Mouse (Mus musculus) CH12.LX (cell line): Measurements from ENCODE around the gene Kif1bp. TPM values are rescaled to one million over a fixed set of nuclear protein-coding genes. Genes with fewer than 3 reads are reported as not detected.
"Not testable (repeated sequence)": the region's sequence is repeated elsewhere in the genome, so short reads cannot be mapped to it uniquely, and the experiment has no call there.

Source experiments
- DNase-seq: peaks from one replicate; pipeline ENCODE4 v3.0.0-alpha.2; 2013; ENCODE audit errors: extremely low read depth
- H3K27ac ChIP-seq: 2 replicates; pipeline ENCODE4 v1.5.1; 2012; ENCODE audit warnings: low read depth, mild to moderate bottlenecking, control low read depth, moderate library complexity; ENCODE audit not compliant: insufficient read depth
- H3K27me3 ChIP-seq: replicated peaks from 2 replicates; pipeline ENCODE3; 2012; ENCODE audit warnings: inconsistent platforms
- H3K36me3 ChIP-seq, 2 experiments: replicated peaks in 1 of 2; 2 replicates each; pipeline versions ENCODE3 to v1.6.1; 2012; ENCODE audit warnings: inconsistent platforms in 1 of 2, low read length in 1 of 2, mild to moderate bottlenecking in 1 of 2, mixed read lengths in 1 of 2, moderate library complexity in 1 of 2; ENCODE audit not compliant: control insufficient read depth in 1 of 2, insufficient read depth in 1 of 2
- H3K4me1 ChIP-seq, 2 experiments: 2 replicates each; pipeline ENCODE4 v1.6.1; 2012; ENCODE audit warnings: inconsistent platforms in 1 of 2, moderate library complexity in 1 of 2; ENCODE audit not compliant: insufficient read depth in 2 of 2, control insufficient read depth in 1 of 2
- H3K4me2 ChIP-seq: 2 replicates; pipeline ENCODE4 v1.6.1; 2012; ENCODE audit warnings: low read depth, mild to moderate bottlenecking, control low read depth; ENCODE audit not compliant: poor library complexity, insufficient read depth, severe bottlenecking
- H3K4me3 ChIP-seq, 3 experiments: fragments of 150-350 bp in 1 of 3; sonication (generic) in 1 of 3; replicated peaks in 1 of 3; 2 replicates each; pipeline versions ENCODE3 to v1.5.1; 2011 to 2012; ENCODE audit warnings: low read depth in 2 of 3, low read length in 2 of 3, mild to moderate bottlenecking in 2 of 3, moderate library complexity in 2 of 3, control low read depth in 1 of 3, improper control_type of control experiment in 1 of 3, inconsistent platforms in 1 of 3, mixed read lengths in 1 of 3; ENCODE audit not compliant: poor library complexity in 1 of 3
- H3K79me2 ChIP-seq: replicated peaks from 2 replicates; pipeline ENCODE4 v1.6.1; 2012; ENCODE audit warnings: mild to moderate bottlenecking, moderate library complexity; ENCODE audit not compliant: control insufficient read depth, poor library complexity, insufficient read depth, severe bottlenecking; ENCODE audit errors: extremely low read depth
- H3K9ac ChIP-seq: 2 replicates; pipeline ENCODE4 v1.6.1; 2012; ENCODE audit warnings: low read depth, mild to moderate bottlenecking, control low read depth, moderate library complexity; ENCODE audit not compliant: insufficient read depth
- H3K9me3 ChIP-seq: replicated peaks from 2 replicates; pipeline ENCODE3; 2012; ENCODE audit warnings: low read length, inconsistent platforms, mixed read lengths
- CHD2 ChIP-seq: IDR thresholded peaks from 2 replicates; pipeline ENCODE4 v1.6.1; 2011; ENCODE audit warnings: low read length, improper control_type of control experiment
- EP300 ChIP-seq: IDR thresholded peaks from 2 replicates; pipeline ENCODE4 v1.6.1; 2011; ENCODE audit warnings: low read length, improper control_type of control experiment
- ETS1 ChIP-seq: conservative IDR thresholded peaks from 2 replicates; pipeline ENCODE4 v1.6.1; 2012; ENCODE audit warnings: low read depth, mild to moderate bottlenecking, inconsistent platforms, low read length, improper control_type of control experiment, moderate library complexity
- GABPA ChIP-seq: IDR thresholded peaks from 2 replicates; pipeline ENCODE4 v1.6.1; 2012; ENCODE audit warnings: low read depth, low read length, improper control_type of control experiment, inconsistent platforms; ENCODE audit not compliant: insufficient replicate concordance
- JUND ChIP-seq: conservative IDR thresholded peaks from 2 replicates; pipeline ENCODE4 v1.6.1; 2011; ENCODE audit warnings: low read depth, low read length, improper control_type of control experiment
- KAT2A ChIP-seq: IDR thresholded peaks from 2 replicates; pipeline ENCODE4 v1.6.1; 2012; ENCODE audit warnings: low read length, improper control_type of control experiment, inconsistent platforms; ENCODE audit not compliant: insufficient replicate concordance
- MAFK ChIP-seq: IDR thresholded peaks from 2 replicates; pipeline ENCODE4 v1.6.1; 2011; ENCODE audit warnings: low read length, improper control_type of control experiment; ENCODE audit not compliant: insufficient replicate concordance
- MAX ChIP-seq: IDR thresholded peaks from 2 replicates; pipeline ENCODE4 v1.6.1; 2011; ENCODE audit warnings: low read length, improper control_type of control experiment
- MAZ ChIP-seq: IDR thresholded peaks from 2 replicates; pipeline ENCODE4 v1.6.1; 2012; ENCODE audit warnings: low read depth, mild to moderate bottlenecking, inconsistent platforms, low read length, improper control_type of control experiment, moderate library complexity
- MEF2A ChIP-seq: IDR thresholded peaks from 2 replicates; pipeline ENCODE4 v1.6.1; 2014; ENCODE audit warnings: low read depth, mild to moderate bottlenecking, inconsistent platforms, low read length, improper control_type of control experiment, borderline replicate concordance
- MXI1 ChIP-seq: IDR thresholded peaks from 2 replicates; pipeline ENCODE4 v1.6.1; 2011; ENCODE audit warnings: mild to moderate bottlenecking, low read depth, low read length, improper control_type of control experiment
- MYC ChIP-seq: IDR thresholded peaks from 2 replicates; pipeline ENCODE4 v1.6.1; 2011; ENCODE audit warnings: low read depth, mild to moderate bottlenecking, improper control_type of control experiment, low read length
- NRF1 ChIP-seq: IDR thresholded peaks from 2 replicates; pipeline ENCODE4 v1.6.1; 2014; ENCODE audit warnings: low read depth, mild to moderate bottlenecking, inconsistent platforms, low read length, improper control_type of control experiment, moderate library complexity
- POLR2A ChIP-seq: IDR thresholded peaks from 2 replicates; pipeline ENCODE4 v1.6.1; 2011; ENCODE audit warnings: low read depth, mild to moderate bottlenecking, improper control_type of control experiment, low read length
- RAD21 ChIP-seq: IDR thresholded peaks from 2 replicates; pipeline ENCODE4 v1.6.1; 2011; ENCODE audit warnings: low read depth, mild to moderate bottlenecking, low read length, improper control_type of control experiment, moderate library complexity
- RCOR1 ChIP-seq: conservative IDR thresholded peaks from 2 replicates; pipeline ENCODE4 v1.6.1; 2012; ENCODE audit warnings: low read depth, mild to moderate bottlenecking, inconsistent platforms, low read length, improper control_type of control experiment
- SIN3A ChIP-seq: IDR thresholded peaks from 2 replicates; pipeline ENCODE4 v1.6.1; 2012; ENCODE audit warnings: low read length, improper control_type of control experiment, inconsistent platforms
- TBP ChIP-seq: conservative IDR thresholded peaks from 2 replicates; pipeline ENCODE4 v1.6.1; 2011; ENCODE audit warnings: low read depth, low read length, improper control_type of control experiment
- TCF12 ChIP-seq: IDR thresholded peaks from 2 replicates; pipeline ENCODE4 v1.6.1; 2014; ENCODE audit warnings: low read depth, mild to moderate bottlenecking, inconsistent platforms, low read length, improper control_type of control experiment
- UBTF ChIP-seq: IDR thresholded peaks from 2 replicates; pipeline ENCODE4 v1.6.1; 2012; ENCODE audit warnings: low read depth, mild to moderate bottlenecking, inconsistent platforms, low read length, improper control_type of control experiment, moderate library complexity
- USF1 ChIP-seq: IDR thresholded peaks from 2 replicates; pipeline ENCODE4 v1.6.1; 2014; ENCODE audit warnings: low read depth, mild to moderate bottlenecking, inconsistent platforms, low read length, improper control_type of control experiment
- USF2 ChIP-seq: conservative IDR thresholded peaks from 2 replicates; pipeline ENCODE4 v1.6.1; 2011; ENCODE audit warnings: low read depth, low read length, improper control_type of control experiment
- dilution Hi-C: fragments of 300-500 bp; cut with MboI; formaldehyde crosslinking; loops from 2 replicates; pipeline ENCODE4 v1.14.3; 2020; ENCODE audit warnings: low sequenced_read_pairs; ENCODE audit not compliant: extremely low pct_unique_long_range_greater_than_20kb, extremely low pct_ligation_motif_present
- in situ Hi-C: fragments of 300-500 bp; cut with MboI; formaldehyde crosslinking; loops from 3 replicates; pipeline ENCODE4 v1.14.3; 2019; ENCODE audit warnings: low sequenced_read_pairs, low pct_ligation_motif_present, low pct_unique_long_range_greater_than_20kb, mixed read lengths
- polyA plus RNA-seq: library from polyadenylated mRNA; unstranded; fragments of >175 nt; gene quantifications from 2 replicates; pipeline ENCODE4 v1.2.1, GENCODE M21; 2012; ENCODE audit warnings: low read depth; ENCODE audit not compliant: insufficient read length
- total RNA-seq, 2 experiments: library from RNA; depleted of rRNA; stranded (reverse); fragments of 300-350 nt in 1 of 2; fragments of >200 nt in 1 of 2; gene quantifications; 2 replicates each; pipeline ENCODE4 v1.2.3; 2012 to 2014

The Kif1bp gene
- total and polyA plus RNA-seq, 3 experiments = 12.9 to 23.1 (median 15.3) TPM

DNA sequence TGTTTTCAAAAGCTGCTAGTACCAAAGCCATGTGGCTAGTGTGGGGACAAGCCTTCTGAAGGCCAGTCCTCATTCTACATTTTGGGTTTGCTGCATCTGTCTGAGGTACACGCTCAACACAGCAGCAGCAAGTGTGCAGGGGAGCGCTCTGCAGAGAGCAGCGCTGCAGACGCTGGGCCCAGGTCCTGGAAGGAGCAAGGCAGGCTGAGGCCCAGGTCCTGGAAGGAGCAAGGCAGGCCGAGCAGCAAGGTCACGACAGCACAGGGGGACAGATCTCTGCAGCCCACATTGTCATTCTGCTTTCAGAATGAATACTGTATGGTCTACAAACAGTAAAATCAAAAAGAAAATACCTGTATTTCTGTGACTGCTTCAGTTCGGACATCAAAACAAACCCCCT, 4.4 kb upstream of the Kif1bp start:
- in situ Hi-C loops (no loop called here), dilution Hi-C loops (no loop called here)
- Histone ChIP-seq H3K9ac (no peak overlapping the region), H3K36me3 (peaks cover 66 to 79% of the 10 kb centered on the region in 2 experiments), H3K27ac (no peak overlapping the region), H3K4me1 (peaks cover 0 to 4% of the 10 kb centered on the region in 2 experiments; a peak in 2 of 4 replicates), H3K27me3 (no peaks in the 10 kb centered on the region), H3K9me3 (no peaks in the 10 kb centered on the region), H3K79me2 (peaks cover under 1% of the 10 kb centered on the region), H3K4me2 (no peak overlapping the region), H3K4me3 (no peak overlapping the region)
- DNase-seq = no peak
- TF ChIP-seq MAFK (no peak), UBTF (no peak), MXI1 (no peak), SIN3A (no peak), JUND (no peak), MAX (no peak), POLR2A (no peak), MYC (no peak), NRF1 (no peak), GABPA (no peak), EP300 (no peak), RAD21 (no peak), USF1 (no peak), USF2 (no peak), TCF12 (no peak), KAT2A (no peak), CHD2 (no peak)

- H3K4me1 ChIP-seq = peaks cover 0 to 8% of the 10 kb centered on the region in 2 experiments; a peak in 2 of 4 replicates
- no peak for DNase-seq
- H3K27ac ChIP-seq = no peak overlapping the region
- dilution Hi-C loops = no loop called here
- no peaks in the 10 kb centered on the region for H3K27me3 ChIP-seq
- H3K4me2 ChIP-seq = no peak overlapping the region
- no peak overlapping the region for H3K4me3 ChIP-seq
- TF ChIP-seq MYC (no peak), RCOR1 (no peak), SIN3A (no peak), MAFK (no peak), TCF12 (no peak), CHD2 (no peak), MAZ (no peak), MEF2A (no peak), TBP (no peak), ETS1 (no peak), USF1 (no peak), USF2 (no peak), MAX (no peak)
- in situ Hi-C loops = no loop called here
- H3K36me3 ChIP-seq = peaks cover 63 to 75% of the 10 kb centered on the region in 2 experiments
- H3K9me3 ChIP-seq = no peaks in the 10 kb centered on the region
- peaks cover 5% of the 10 kb centered on the region for H3K79me2 ChIP-seq
- H3K9ac ChIP-seq = no peak overlapping the region
These were observed 4.0 kb upstream of the Kif1bp start for GRCm38 (mm10) chr10:62582263-62582662.

DNA sequence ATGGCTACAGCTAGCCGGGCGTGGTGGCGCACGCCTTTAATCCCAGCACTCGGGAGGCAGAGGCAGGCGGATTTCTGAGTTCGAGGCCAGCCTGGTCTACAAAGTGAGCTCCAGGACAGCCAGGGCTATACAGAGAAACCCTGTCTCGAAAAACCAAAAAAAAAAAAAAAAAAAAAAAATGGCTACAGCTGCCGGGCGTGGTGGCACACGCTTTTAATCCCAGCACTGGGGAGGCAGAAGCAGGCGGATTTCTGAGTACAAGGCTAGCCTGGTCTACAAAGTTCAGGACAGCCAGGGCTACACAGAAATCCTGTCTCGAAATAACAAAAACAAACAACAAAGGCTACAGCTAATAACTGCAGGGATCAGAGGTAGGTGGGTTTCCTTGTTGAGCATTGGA, 872 bp upstream of the Kif1bp start:
- H3K9me3 ChIP-seq, DNase-seq, H3K27me3 ChIP-seq, H3K27ac ChIP-seq, in situ Hi-C loops, H3K4me3 ChIP-seq, dilution Hi-C loops, H3K9ac ChIP-seq, H3K4me2 ChIP-seq: not testable (repeated sequence)
- peaks cover 16% of the 10 kb centered on the region for H3K79me2 ChIP-seq
- H3K4me1 ChIP-seq = peaks cover 0 to 19% of the 10 kb centered on the region in 2 experiments; a peak in 3 of 4 replicates
- H3K36me3 ChIP-seq = peaks cover 45 to 66% of the 10 kb centered on the region in 2 experiments
